Mouse (Mus musculus): ENCODE measurements at regions not wholly inside any gene's neighbourhood (a gene's known extent, or its start where the extent isn't known, plus 50 kb on each side); places are given as distances from the start of the nearest gene placed in this dataset.

DNA sequence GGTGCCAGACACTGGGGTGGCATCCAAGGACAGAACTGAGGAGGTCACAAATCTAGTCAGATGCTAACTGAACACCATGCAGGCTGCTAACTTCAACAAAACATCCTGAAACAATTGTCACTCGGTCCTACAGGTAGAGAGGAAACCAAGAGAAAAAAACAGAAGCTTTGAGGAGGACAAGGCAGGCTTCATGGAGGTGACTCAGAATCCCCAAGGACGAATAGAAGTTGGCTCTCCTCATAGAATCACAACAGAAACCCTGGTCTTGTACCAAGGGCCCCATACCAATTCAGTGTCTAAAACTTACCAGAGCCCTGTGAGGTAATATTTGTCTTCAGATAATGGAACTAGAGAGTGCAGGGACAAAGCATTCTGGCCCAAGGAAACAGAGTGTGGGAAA, 206.1 kb upstream of the Tle3 start:
- no peak overlapping the region for H3K4me3 ChIP-seq (ENCODE audit: low read depth, low read length)
- no peaks in the 10 kb centered on the region for H3K36me3 ChIP-seq (ENCODE audit: control insufficient read depth, insufficient read depth, low read length)
- ATAC-seq (ENCODE audit: low read depth) (no peak), DNase-seq (ENCODE audit: low spot score) (no peak)
- 77% methylated on average over 2 of the region's 2 CpGs for WGBS
- peaks cover 33% of the 10 kb centered on the region for H3K4me1 ChIP-seq (ENCODE audit: control insufficient read depth, insufficient read depth, low read length)
- no peak overlapping the region for H3K4me2 ChIP-seq (ENCODE audit: low read depth, low read length)
- no peaks in the 10 kb centered on the region for H3K9me3 ChIP-seq (ENCODE audit: control insufficient read depth, low read length)
- H3K27ac ChIP-seq (replicated peaks; ENCODE audit: low read depth, low read length), result no peak overlapping the region
- H3K9ac ChIP-seq (ENCODE audit: low read depth, low read length), result no peak overlapping the region
- peaks cover 9% of the 10 kb centered on the region; the same call in 1 of the 2 replicates for H3K27me3 ChIP-seq (replicated peaks; ENCODE audit: control insufficient read depth, insufficient read depth, low read length)

DNA sequence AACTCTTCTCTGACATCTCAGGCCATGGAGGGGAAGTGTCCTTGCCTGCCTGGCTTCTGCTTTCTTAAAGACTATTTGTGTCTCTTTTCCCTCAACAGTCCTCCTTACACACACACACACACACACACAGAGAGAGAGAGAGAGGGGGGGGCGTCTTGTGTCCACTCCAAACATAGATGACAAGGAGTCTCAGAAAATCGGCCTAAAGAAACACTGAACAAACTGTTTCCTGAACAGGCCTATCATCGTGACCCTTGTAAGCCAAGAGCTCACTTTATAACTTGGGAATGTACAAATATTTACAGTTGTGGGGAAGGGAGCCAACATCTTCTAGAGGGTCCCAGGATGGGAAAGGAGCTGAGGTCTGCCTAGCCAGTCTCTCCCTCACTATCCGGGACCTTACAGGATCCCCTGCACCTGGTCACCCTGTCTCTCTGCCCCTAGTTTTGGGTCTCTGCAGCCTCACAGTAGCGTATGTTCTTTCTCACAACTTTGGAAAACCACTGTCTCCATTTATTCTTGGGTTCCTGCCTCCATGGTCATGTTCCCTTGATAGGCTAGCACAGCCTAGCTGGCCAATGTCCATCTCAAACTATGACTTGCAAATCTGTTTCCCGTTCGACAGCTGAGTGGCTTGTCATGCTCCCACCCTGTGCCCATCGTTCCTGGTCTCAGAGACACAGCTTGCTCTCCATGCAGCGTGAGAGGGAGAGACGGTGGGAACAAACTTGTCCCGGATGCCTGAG, 204.9 kb upstream of the Tle3 start:
- ATAC-seq (ENCODE audit: low read depth), result no peak
- no peak overlapping the region for H3K4me2 ChIP-seq (ENCODE audit: low read depth, low read length)
- peak; percentile 53 for DNase-seq (ENCODE audit: low spot score)

DNA sequence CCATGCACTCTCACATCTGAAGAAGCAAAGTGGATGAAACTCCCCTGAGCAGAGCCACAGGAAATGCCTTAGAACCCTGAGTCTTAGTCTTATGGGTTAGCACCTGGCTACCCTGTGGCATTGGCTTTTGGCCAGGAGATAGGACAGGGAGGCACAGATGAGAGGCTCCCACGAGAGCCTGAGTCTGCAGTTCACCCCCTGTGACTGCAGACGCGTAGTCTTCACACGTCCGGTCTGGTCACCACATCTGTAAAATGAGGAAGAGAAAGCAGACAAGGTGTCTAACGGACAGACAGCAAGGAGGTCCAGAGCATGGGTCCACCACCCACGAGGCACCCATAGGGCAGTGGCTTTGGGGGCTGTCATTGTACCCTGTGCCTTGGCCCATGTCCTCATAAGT, 203.2 kb upstream of the Tle3 start:
- H3K9me3 ChIP-seq (ENCODE audit: control insufficient read depth, low read length), result no peaks in the 10 kb centered on the region
- H3K4me2 ChIP-seq (ENCODE audit: low read depth, low read length), result no peak overlapping the region
- H3K27me3 ChIP-seq (replicated peaks; ENCODE audit: control insufficient read depth, insufficient read depth, low read length), result peaks cover 10% of the 10 kb centered on the region; the same call in 1 of the 2 replicates
- DNase-seq (ENCODE audit: low spot score) (no peak), ATAC-seq (ENCODE audit: low read depth) (no peak)
- no peaks in the 10 kb centered on the region for H3K36me3 ChIP-seq (ENCODE audit: control insufficient read depth, insufficient read depth, low read length)
- H3K4me1 ChIP-seq (ENCODE audit: control insufficient read depth, insufficient read depth, low read length), result peaks cover 17% of the 10 kb centered on the region
- WGBS, result 78% methylated on average over 7 of the region's 7 CpGs
- H3K27ac ChIP-seq (replicated peaks; ENCODE audit: low read depth, low read length), result no peak overlapping the region
- no peak overlapping the region for H3K4me3 ChIP-seq (ENCODE audit: low read depth, low read length)
- no peak overlapping the region for H3K9ac ChIP-seq (ENCODE audit: low read depth, low read length)

More for the DNA sequence above, 204.9 kb upstream of the Tle3 start:
- Histone ChIP-seq H3K9me3 (ENCODE audit: control insufficient read depth, low read length) (no peaks in the 10 kb centered on the region), H3K4me3 (ENCODE audit: low read depth, low read length) (no peak overlapping the region), H3K27me3 (replicated peaks; ENCODE audit: control insufficient read depth, insufficient read depth, low read length) (peaks cover 10% of the 10 kb centered on the region; the same call in 1 of the 2 replicates), H3K27ac (replicated peaks; ENCODE audit: low read depth, low read length) (no peak overlapping the region), H3K9ac (ENCODE audit: low read depth, low read length) (no peak overlapping the region), H3K4me1 (ENCODE audit: control insufficient read depth, insufficient read depth, low read length) (peaks cover 32% of the 10 kb centered on the region), H3K36me3 (ENCODE audit: control insufficient read depth, insufficient read depth, low read length) (no peaks in the 10 kb centered on the region)
- 69% methylated on average over 11 of the region's 11 CpGs for WGBS

DNA sequence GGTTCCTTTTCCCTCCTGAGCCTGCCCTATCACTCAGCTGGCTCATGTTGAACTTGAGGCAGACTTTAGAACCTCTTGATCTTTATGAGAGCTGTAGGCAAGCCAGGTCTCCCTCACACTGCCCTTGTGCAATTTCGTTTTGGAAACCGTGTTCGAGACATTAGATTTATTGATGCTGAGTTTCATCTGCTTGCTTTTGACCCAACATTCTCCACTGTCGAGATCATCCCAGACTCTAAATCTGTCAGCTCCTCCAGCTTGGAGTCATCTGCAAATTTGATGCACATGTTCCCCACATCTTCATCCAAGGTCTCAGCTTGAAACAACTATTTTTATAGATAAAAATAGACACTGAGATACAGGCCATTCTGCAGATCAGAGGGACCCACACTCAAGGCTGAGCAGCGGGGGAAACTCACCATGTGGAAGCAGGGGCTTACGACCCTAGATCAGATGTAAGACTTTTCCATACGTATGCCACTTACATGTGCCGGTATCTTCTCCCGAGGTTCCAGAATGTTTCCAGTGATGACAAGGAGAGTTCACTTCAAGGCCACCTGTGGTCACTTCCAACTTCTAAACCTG, 202.6 kb upstream of the Tle3 start:
- WGBS, result 69% methylated on average over 9 of the region's 9 CpGs
- Histone ChIP-seq H3K4me1 (ENCODE audit: control insufficient read depth, insufficient read depth, low read length) (peaks cover 10% of the 10 kb centered on the region), H3K9ac (ENCODE audit: low read depth, low read length) (no peak overlapping the region), H3K4me2 (ENCODE audit: low read depth, low read length) (no peak overlapping the region), H3K27ac (replicated peaks; ENCODE audit: low read depth, low read length) (no peak overlapping the region), H3K4me3 (ENCODE audit: low read depth, low read length) (no peak overlapping the region), H3K27me3 (replicated peaks; ENCODE audit: control insufficient read depth, insufficient read depth, low read length) (peaks cover 10% of the 10 kb centered on the region; the same call in 1 of the 2 replicates), H3K36me3 (ENCODE audit: control insufficient read depth, insufficient read depth, low read length) (no peaks in the 10 kb centered on the region), H3K9me3 (ENCODE audit: control insufficient read depth, low read length) (no peaks in the 10 kb centered on the region)
- no peak for ATAC-seq (ENCODE audit: low read depth)
- peak; percentile 61 for DNase-seq (ENCODE audit: low spot score)

DNA sequence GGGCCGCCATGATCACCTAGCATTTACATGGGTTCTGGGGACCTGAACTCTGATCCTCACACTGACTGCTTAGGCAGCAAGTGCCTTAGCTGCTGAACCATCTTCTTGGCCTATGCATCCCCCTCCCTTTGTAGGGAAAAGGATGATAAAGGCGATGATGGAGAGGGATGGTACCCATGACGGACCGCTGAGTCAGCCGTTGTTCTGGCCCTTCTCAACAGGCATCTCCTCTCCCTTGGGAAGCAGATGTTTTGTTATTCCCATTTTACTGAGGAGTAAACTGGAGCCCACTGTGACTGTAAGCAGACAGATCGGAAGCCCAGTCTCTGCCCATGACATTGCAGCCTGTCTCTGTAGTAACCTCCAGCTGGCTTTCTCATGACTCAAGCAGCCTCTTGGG, 201.2 kb upstream of the Tle3 start:
- no peak overlapping the region for H3K27ac ChIP-seq (replicated peaks; ENCODE audit: low read depth, low read length)
- H3K36me3 ChIP-seq (ENCODE audit: control insufficient read depth, insufficient read depth, low read length), result no peaks in the 10 kb centered on the region
- H3K9ac ChIP-seq (ENCODE audit: low read depth, low read length), result no peak overlapping the region
- peaks cover 10% of the 10 kb centered on the region; the same call in 1 of the 2 replicates for H3K27me3 ChIP-seq (replicated peaks; ENCODE audit: control insufficient read depth, insufficient read depth, low read length)
- no peaks in the 10 kb centered on the region for H3K9me3 ChIP-seq (ENCODE audit: control insufficient read depth, low read length)
- H3K4me2 ChIP-seq (ENCODE audit: low read depth, low read length), result no peak overlapping the region
- no peak for ATAC-seq (ENCODE audit: low read depth)
- 94% methylated on average over 6 of the region's 6 CpGs for WGBS
- no peak overlapping the region for H3K4me3 ChIP-seq (ENCODE audit: low read depth, low read length)
- no peak for DNase-seq (ENCODE audit: low spot score)
- peaks cover 2% of the 10 kb centered on the region; the same call in 1 of the 2 replicates for H3K4me1 ChIP-seq (ENCODE audit: control insufficient read depth, insufficient read depth, low read length)

DNA sequence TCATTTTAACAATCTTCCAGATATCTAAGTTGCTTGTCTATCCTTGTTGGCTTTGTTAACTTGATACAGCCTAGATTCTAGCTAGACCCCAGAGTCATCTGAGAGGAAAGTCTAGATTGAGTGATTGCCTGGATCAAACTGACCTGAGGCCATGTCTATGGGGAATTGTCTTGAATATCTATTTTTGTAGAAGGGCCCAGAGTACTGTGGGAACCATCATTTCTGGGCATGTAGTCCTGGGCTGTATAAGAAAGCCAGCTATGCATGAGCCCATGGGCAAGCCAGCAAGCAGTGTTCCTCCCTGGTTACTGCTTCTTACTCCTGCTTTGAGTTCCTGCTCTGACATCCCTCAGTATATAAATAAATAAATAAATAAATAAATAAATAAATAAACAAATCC, 199.7 kb upstream of the Tle3 start:
- no peak for DNase-seq (ENCODE audit: low spot score)
- peaks cover 5% of the 10 kb centered on the region; the same call in 1 of the 2 replicates for H3K27me3 ChIP-seq (replicated peaks; ENCODE audit: control insufficient read depth, insufficient read depth, low read length)
- no peak overlapping the region for H3K27ac ChIP-seq (replicated peaks; ENCODE audit: low read depth, low read length)
- H3K9ac ChIP-seq (ENCODE audit: low read depth, low read length), result no peak overlapping the region
- ATAC-seq (ENCODE audit: low read depth), result no peak
- H3K36me3 ChIP-seq (ENCODE audit: control insufficient read depth, insufficient read depth, low read length), result no peaks in the 10 kb centered on the region
- H3K4me2 ChIP-seq (ENCODE audit: low read depth, low read length), result no peak overlapping the region
- H3K9me3 ChIP-seq (ENCODE audit: control insufficient read depth, low read length), result no peaks in the 10 kb centered on the region
- H3K4me1 ChIP-seq (ENCODE audit: control insufficient read depth, insufficient read depth, low read length), result no peaks in the 10 kb centered on the region
- no peak overlapping the region for H3K4me3 ChIP-seq (ENCODE audit: low read depth, low read length)

DNA sequence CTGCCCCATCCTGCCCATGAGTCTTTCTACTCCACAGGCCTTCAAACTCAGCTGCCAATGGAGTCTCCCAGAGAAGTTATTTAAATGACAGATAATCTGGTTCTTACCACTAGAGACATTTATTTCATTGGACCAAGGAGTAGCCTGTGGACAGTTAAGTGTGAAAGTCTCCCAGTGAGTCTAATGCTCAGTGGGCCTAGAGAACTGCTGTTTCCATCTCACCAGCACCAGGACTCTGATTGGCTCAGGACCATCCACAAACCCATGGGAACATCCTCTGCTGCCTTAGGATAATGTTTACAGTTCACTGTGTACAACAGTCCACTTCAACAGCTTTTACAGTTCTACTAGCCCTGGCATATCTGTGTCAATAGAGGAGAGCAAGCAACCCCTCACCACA, 198.6 kb upstream of the Tle3 start:
- Histone ChIP-seq H3K4me3 (ENCODE audit: low read depth, low read length) (no peak overlapping the region), H3K27me3 (replicated peaks; ENCODE audit: control insufficient read depth, insufficient read depth, low read length) (0 out of 2 replicates have a peak, but pooled peaks cover 10% of the 10 kb centered on the region), H3K27ac (replicated peaks; ENCODE audit: low read depth, low read length) (no peak overlapping the region)

DNA sequence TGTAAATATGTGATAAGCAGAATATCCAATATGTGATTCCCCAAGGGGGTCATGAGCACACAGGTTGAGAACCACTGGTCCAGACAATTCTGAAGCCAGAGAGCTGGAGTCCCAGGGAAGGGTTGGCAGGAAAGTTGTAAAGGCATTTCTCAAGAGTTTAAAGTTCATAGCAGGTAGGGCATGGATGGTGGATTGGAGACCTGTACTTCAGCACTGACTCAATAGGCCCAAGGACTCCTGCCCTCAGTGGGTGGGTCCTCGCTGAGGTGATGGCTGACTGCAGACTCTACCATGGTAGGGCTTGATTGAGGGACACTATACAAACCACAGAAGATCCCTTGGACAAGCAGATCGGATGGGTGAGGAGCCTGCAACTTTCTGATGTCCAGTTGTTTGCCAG, 196.8 kb upstream of the Tle3 start:
- H3K36me3 ChIP-seq (ENCODE audit: control insufficient read depth, insufficient read depth, low read length), result no peaks in the 10 kb centered on the region
- H3K27me3 ChIP-seq (replicated peaks; ENCODE audit: control insufficient read depth, insufficient read depth, low read length), result 0 out of 2 replicates have a peak, but pooled peaks cover 10% of the 10 kb centered on the region

More for the DNA sequence above, 198.6 kb upstream of the Tle3 start:
- Histone ChIP-seq H3K36me3 (ENCODE audit: control insufficient read depth, insufficient read depth, low read length) (no peaks in the 10 kb centered on the region), H3K9me3 (ENCODE audit: control insufficient read depth, low read length) (no peaks in the 10 kb centered on the region), H3K4me2 (ENCODE audit: low read depth, low read length) (no peak overlapping the region), H3K9ac (ENCODE audit: low read depth, low read length) (no peak overlapping the region), H3K4me1 (ENCODE audit: control insufficient read depth, insufficient read depth, low read length) (no peaks in the 10 kb centered on the region)
- ATAC-seq (ENCODE audit: low read depth), result no peak
- DNase-seq (ENCODE audit: low spot score), result no peak

DNA sequence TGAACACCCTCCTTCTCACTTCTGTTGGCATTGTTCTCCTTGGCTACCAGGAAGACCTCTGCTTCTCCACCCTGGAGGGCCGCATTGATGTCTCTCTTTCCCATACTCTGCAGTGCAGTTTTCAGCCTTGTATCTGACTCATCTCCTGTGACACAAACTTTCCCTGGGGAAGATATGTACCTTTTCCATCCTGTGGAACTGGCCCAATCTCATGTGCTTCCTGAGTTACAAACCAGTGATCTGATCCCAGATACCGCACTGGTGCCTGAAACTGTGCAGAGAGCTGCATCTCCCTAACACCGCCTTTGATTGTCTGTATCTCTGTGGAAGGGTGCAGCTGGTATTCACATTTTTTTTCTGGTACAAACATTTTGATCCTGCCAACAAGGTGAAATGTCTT, 195.3 kb upstream of the Tle3 start:
- ATAC-seq (ENCODE audit: low read depth) (no peak), DNase-seq (ENCODE audit: low spot score) (no peak)
- WGBS, result 85% methylated on average over 3 of the region's 3 CpGs
- Histone ChIP-seq H3K4me2 (ENCODE audit: low read depth, low read length) (no peak overlapping the region), H3K4me1 (ENCODE audit: control insufficient read depth, insufficient read depth, low read length) (no peaks in the 10 kb centered on the region), H3K4me3 (ENCODE audit: low read depth, low read length) (no peak overlapping the region), H3K9me3 (ENCODE audit: control insufficient read depth, low read length) (no peaks in the 10 kb centered on the region), H3K27me3 (replicated peaks; ENCODE audit: control insufficient read depth, insufficient read depth, low read length) (0 out of 2 replicates have a peak, but pooled peaks cover 9% of the 10 kb centered on the region), H3K9ac (ENCODE audit: low read depth, low read length) (no peak overlapping the region), H3K36me3 (ENCODE audit: control insufficient read depth, insufficient read depth, low read length) (no peaks in the 10 kb centered on the region), H3K27ac (replicated peaks; ENCODE audit: low read depth, low read length) (no peak overlapping the region)

More for the DNA sequence above, 196.8 kb upstream of the Tle3 start:
- Histone ChIP-seq H3K27ac (replicated peaks; ENCODE audit: low read depth, low read length) (no peak overlapping the region), H3K9ac (ENCODE audit: low read depth, low read length) (no peak overlapping the region), H3K4me1 (ENCODE audit: control insufficient read depth, insufficient read depth, low read length) (no peaks in the 10 kb centered on the region), H3K4me3 (ENCODE audit: low read depth, low read length) (no peak overlapping the region), H3K9me3 (ENCODE audit: control insufficient read depth, low read length) (no peaks in the 10 kb centered on the region), H3K4me2 (ENCODE audit: low read depth, low read length) (no peak overlapping the region)
- 93% methylated on average over 2 of the region's 2 CpGs for WGBS
- ATAC-seq (ENCODE audit: low read depth), result no peak
- no peak for DNase-seq (ENCODE audit: low spot score)

All from embryonic facial prominence, embryonic 14.5 days (tissue).